In the genomic region with DNA sequence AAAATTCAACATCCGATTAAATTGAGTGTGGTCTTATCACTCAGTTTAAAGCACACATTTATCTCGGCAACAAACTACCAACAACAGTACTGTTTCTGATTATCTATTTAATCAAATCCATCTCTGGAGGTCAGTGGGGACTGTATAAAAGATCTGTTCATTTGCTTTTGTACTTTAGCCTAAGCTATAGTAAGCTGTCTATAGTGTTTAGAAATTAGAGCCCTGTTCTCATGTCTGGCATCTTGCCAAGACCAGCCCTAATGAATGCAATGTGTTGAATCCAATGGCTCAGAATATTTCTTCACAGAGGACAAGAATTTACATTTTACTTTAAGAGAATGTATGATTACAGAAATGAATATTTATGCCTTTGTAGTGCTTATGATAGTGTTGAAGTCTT, we compare ENCODE assay signal across 23 mouse cellular contexts. TPM values are rescaled to one million over a fixed set of nuclear protein-coding genes. Genes with fewer than 3 reads are reported as not detected.
DNase-seq lines count a peak whose midpoint lies in the region; ATAC-seq and TF ChIP-seq lines count a peak whose summit lies in the region.
"Had no signal": no experiment of that assay in that cellular context is flagged by ENCODE, and none has a peak within 500 bp of the region (broad histone marks: within the 10 kb centered on the region; RNA-seq: fewer than 3 reads in every experiment).

No protein-coding gene starts in this region.

- no peak overlapping the region for H3K4me2 ChIP-seq in midbrain, embryonic 13.5 days (replicated peaks)
- H3K4me2 ChIP-seq in midbrain, embryonic 11.5 days, result no peak overlapping the region
- H3K4me2 ChIP-seq in embryonic facial prominence, embryonic 13.5 days, result no peak overlapping the region
- H3K4me2 ChIP-seq in limb, embryonic 14.5 days (replicated peaks; ENCODE audit: low read depth, low read length, severe bottlenecking), result no peak overlapping the region
- H3K4me2 ChIP-seq: lung, embryonic 15.5 days; neural tube, embryonic 12.5 days; stomach, embryonic 15.5 days had no signal

- no peak overlapping the region for H3K27ac ChIP-seq in midbrain, embryonic 13.5 days
- H3K27ac ChIP-seq in midbrain, embryonic 11.5 days (ENCODE audit: low read depth, low read length), result no peak overlapping the region
- H3K27ac ChIP-seq in embryonic facial prominence, embryonic 13.5 days, result no peak overlapping the region
- no peak overlapping the region for H3K27ac ChIP-seq in limb, embryonic 14.5 days (replicated peaks; ENCODE audit: low read depth, low read length)
- no peak overlapping the region for H3K27ac ChIP-seq in left cerebral cortex, adult 2 months
- H3K27ac ChIP-seq: lung, embryonic 15.5 days; neural tube, embryonic 12.5 days; stomach, embryonic 15.5 days had no signal

- TF ChIP-seq POLR2A in limb, embryonic 14.5 days (IDR thresholded peaks at IDR 0.05; ENCODE audit: borderline replicate concordance, extremely low read depth, insufficient read depth, insufficient read length), result no peak

- no peak overlapping the region for H3K4me3 ChIP-seq in midbrain, embryonic 13.5 days (replicated peaks)
- H3K4me3 ChIP-seq in midbrain, embryonic 11.5 days (ENCODE audit: low read depth, low read length), result no peak overlapping the region
- H3K4me3 ChIP-seq in embryonic facial prominence, embryonic 13.5 days, result no peak overlapping the region
- H3K4me3 ChIP-seq in limb, embryonic 14.5 days (replicated peaks; ENCODE audit: low read length), result no peak overlapping the region
- H3K4me3 ChIP-seq in left cerebral cortex, adult 2 months, result no peak overlapping the region
- H3K4me3 ChIP-seq: lung, embryonic 15.5 days; megakaryocyte, embryonic 14.5 days; neural tube, embryonic 12.5 days; stomach, embryonic 15.5 days had no signal

- intact Hi-C loops in left cerebral cortex, adult 2 months (cut with DNase I), result no loop called here

- DNase-seq in embryo, embryonic 11 days, result peak; percentile 42
- no peak for DNase-seq in embryo, embryonic 9.5 days (ENCODE audit: extremely low spot score)
- DNase-seq in midbrain, embryonic 11.5 days (ENCODE audit: low spot score, missing footprints), result no peak
- DNase-seq in limb, embryonic 14.5 days (ENCODE audit: low spot score), result peak; percentile 72
- DNase-seq in layer of hippocampus, adult 9-10 months (ENCODE audit: low spot score), result no peak
- no peak for DNase-seq in left cerebral cortex, adult 2 months (ENCODE audit: extremely low spot score in 1 of 2, low spot score in 2 of 2)
- DNase-seq: adrenal gland, postnatal 14 days; cerebellum, postnatal 25 days; gastrocnemius, postnatal 10 days; heart, postnatal 10 days; kidney, postnatal 25 days; thymus, postnatal 25 days had no signal

- 46% methylated on average over 2 of the region's 2 CpGs for WGBS in midbrain, embryonic 13.5 days
- WGBS in midbrain, embryonic 11.5 days, result 83% methylated on average over 2 of the region's 2 CpGs
- WGBS in embryonic facial prominence, embryonic 13.5 days, result 20% methylated on average over 2 of the region's 2 CpGs
- WGBS in limb, embryonic 14.5 days, result 28% methylated on average over 2 of the region's 2 CpGs

- H3K4me1 ChIP-seq in midbrain, embryonic 13.5 days (replicated peaks), result peaks cover 6% of the 10 kb centered on the region; the same call in 1 of the 2 replicates
- no peaks in the 10 kb centered on the region for H3K4me1 ChIP-seq in midbrain, embryonic 11.5 days (ENCODE audit: control insufficient read depth, insufficient read depth, low read length)
- 0 out of 2 replicates have a peak, but pooled peaks cover 3% of the 10 kb centered on the region for H3K4me1 ChIP-seq in embryonic facial prominence, embryonic 13.5 days
- no peaks in the 10 kb centered on the region for H3K4me1 ChIP-seq in limb, embryonic 14.5 days (ENCODE audit: control insufficient read depth, insufficient read depth, low read length)
- H3K4me1 ChIP-seq: lung, embryonic 15.5 days; megakaryocyte, embryonic 14.5 days; neural tube, embryonic 12.5 days; stomach, embryonic 15.5 days had no signal

- peak; percentile 76 for ATAC-seq in midbrain, embryonic 13.5 days
- ATAC-seq in midbrain, embryonic 11.5 days (ENCODE audit: low FRiP score), result no peak; the same call in 1 of the 2 replicates
- 0 out of 2 replicates have a peak, but pooled peaks have one; percentile 56 for ATAC-seq in embryonic facial prominence, embryonic 13.5 days (ENCODE audit: insufficient number of reproducible peaks, insufficient read depth, low FRiP score, low TSS enrichment, low read depth)
- ATAC-seq in limb, embryonic 14.5 days (ENCODE audit: low FRiP score, low read depth), result no peak

- TF ChIP-seq CTCF in left cerebral cortex, adult 2 months (IDR thresholded peaks at IDR 0.05), result no peak

- no peaks in the 10 kb centered on the region for H3K9me3 ChIP-seq in midbrain, embryonic 13.5 days
- no peaks in the 10 kb centered on the region for H3K9me3 ChIP-seq in midbrain, embryonic 11.5 days (ENCODE audit: control insufficient read depth, low read length)
- H3K9me3 ChIP-seq in embryonic facial prominence, embryonic 13.5 days, result no peaks in the 10 kb centered on the region
- H3K9me3 ChIP-seq in limb, embryonic 14.5 days (ENCODE audit: control insufficient read depth, low read length), result no peaks in the 10 kb centered on the region
- H3K9me3 ChIP-seq: lung, embryonic 15.5 days; neural tube, embryonic 12.5 days; stomach, embryonic 15.5 days had no signal

- no peak overlapping the region for H3K9ac ChIP-seq in midbrain, embryonic 13.5 days (replicated peaks)
- H3K9ac ChIP-seq in midbrain, embryonic 11.5 days (ENCODE audit: low read length), result no peak overlapping the region
- no peak overlapping the region for H3K9ac ChIP-seq in embryonic facial prominence, embryonic 13.5 days
- H3K9ac ChIP-seq in limb, embryonic 14.5 days (ENCODE audit: low read depth, low read length, severe bottlenecking), result no peak overlapping the region
- H3K9ac ChIP-seq: lung, embryonic 15.5 days; neural tube, embryonic 12.5 days; stomach, embryonic 15.5 days had no signal

- H3K36me3 ChIP-seq in midbrain, embryonic 13.5 days, result no peaks in the 10 kb centered on the region
- H3K36me3 ChIP-seq in midbrain, embryonic 11.5 days (ENCODE audit: control insufficient read depth, insufficient read depth, low read length), result no peaks in the 10 kb centered on the region
- no peaks in the 10 kb centered on the region for H3K36me3 ChIP-seq in embryonic facial prominence, embryonic 13.5 days
- no peaks in the 10 kb centered on the region for H3K36me3 ChIP-seq in limb, embryonic 14.5 days (ENCODE audit: control insufficient read depth, insufficient read depth, low read length)
- H3K36me3 ChIP-seq: lung, embryonic 15.5 days; neural tube, embryonic 12.5 days; stomach, embryonic 15.5 days had no signal

- no peaks in the 10 kb centered on the region for H3K27me3 ChIP-seq in midbrain, embryonic 13.5 days
- no peaks in the 10 kb centered on the region for H3K27me3 ChIP-seq in midbrain, embryonic 11.5 days (ENCODE audit: control insufficient read depth, insufficient read depth, low read length)
- no peaks in the 10 kb centered on the region for H3K27me3 ChIP-seq in embryonic facial prominence, embryonic 13.5 days
- H3K27me3 ChIP-seq in limb, embryonic 14.5 days (ENCODE audit: control insufficient read depth, insufficient read depth, low read length), result no peaks in the 10 kb centered on the region
- H3K27me3 ChIP-seq: lung, embryonic 15.5 days; megakaryocyte, embryonic 14.5 days; neural tube, embryonic 12.5 days; stomach, embryonic 15.5 days had no signal

RNA-seq across cellular contexts. Expression of gene Gje1, which starts 56.5 kb away (rescaled TPM):
- not detected in 2 replicates for polyA plus RNA-seq in midbrain, embryonic 13.5 days (2015; fragmentation: Nextera tagmentation; extraction: Ambion mirVana)
- 0.14 TPM in 1 of 2 replicates, not detected in the other for polyA plus RNA-seq in midbrain, embryonic 11.5 days (2014; fragmentation: Nextera tagmentation; extraction: Ambion mirVana)
- not detected in 2 replicates for polyA plus RNA-seq in embryonic facial prominence, embryonic 13.5 days (2015; fragmentation: Nextera tagmentation; extraction: Ambion mirVana)
- 0.09 TPM in 1 of 2 replicates, not detected in the other for polyA plus RNA-seq in limb, embryonic 14.5 days (2012; rRNA removed)
- 0.14 TPM in 1 of 2 replicates, not detected in the other for polyA plus RNA-seq in limb, embryonic 14.5 days (2014; fragmentation: Nextera tagmentation; extraction: Ambion mirVana)
- total RNA-seq in left cerebral cortex, adult 2 months (2021), result not detected
- total RNA-seq: adrenal gland, postnatal 14 days; gastrocnemius, postnatal 10 days; heart, adult 8-10 months; heart, postnatal 10 days; layer of hippocampus, postnatal 25 days; liver, adult 2 months had no signal
- polyA plus RNA-seq: intestine, embryonic 14.5 days; liver, adult 2 months; lung, embryonic 15.5 days; neural tube, embryonic 12.5 days; small intestine, adult 2 months; stomach, embryonic 15.5 days had no signal

Comparison
In these comparisons a context has a peak if more than half of its experiments do, and no peak if none do; other contexts are left out.
1. DNase-seq: peak in embryo, embryonic 11 days (single experiment) and limb, embryonic 14.5 days (single experiment); none in embryo, embryonic 9.5 days (single experiment), midbrain, embryonic 11.5 days (single experiment), layer of hippocampus, adult 9-10 months (single experiment) and left cerebral cortex, adult 2 months (0 of 2).
2. ATAC-seq: peak in midbrain, embryonic 13.5 days (single experiment) and embryonic facial prominence, embryonic 13.5 days (single experiment); none in midbrain, embryonic 11.5 days (single experiment) and limb, embryonic 14.5 days (single experiment).